In the genomic region with DNA sequence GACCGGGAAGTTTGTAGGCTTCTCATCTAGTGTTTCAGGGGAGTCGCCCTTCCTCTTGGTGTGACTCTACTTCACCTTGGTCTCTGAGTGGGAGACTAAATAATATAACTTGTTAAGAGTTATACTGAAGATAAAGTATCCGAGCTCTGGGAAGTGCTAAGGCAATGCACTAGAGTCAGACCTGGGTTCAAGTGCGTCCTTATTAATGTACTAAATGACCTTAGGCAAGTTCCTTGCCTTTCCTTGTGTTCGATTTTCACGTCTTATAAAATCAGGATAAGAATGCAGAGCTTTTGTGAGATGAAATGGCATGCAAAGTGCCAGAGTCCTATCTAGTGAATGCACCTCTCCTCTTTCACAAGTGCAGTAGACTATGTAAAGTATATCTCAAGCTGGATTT, we compare ENCODE assay signal across 9 mouse cellular contexts. TPM values are rescaled to one million over a fixed set of nuclear protein-coding genes. Genes with fewer than 3 reads are reported as not detected.
DNase-seq lines count a peak whose midpoint lies in the region; ATAC-seq lines count a peak whose summit lies in the region.
"Had no signal": no experiment of that assay in that cellular context is flagged by ENCODE, and none has a peak within 500 bp of the region (broad histone marks: within the 10 kb centered on the region; RNA-seq: fewer than 3 reads in every experiment).

No protein-coding gene starts in this region.

- no peaks in the 10 kb centered on the region for H3K36me3 ChIP-seq in heart, embryonic 14.5 days (ENCODE audit: control insufficient read depth, insufficient read depth, low read length)
- H3K36me3 ChIP-seq in embryonic facial prominence, embryonic 10.5 days (replicated peaks) = no peaks in the 10 kb centered on the region
- no peaks in the 10 kb centered on the region for H3K36me3 ChIP-seq in hindbrain, embryonic 14.5 days (replicated peaks; ENCODE audit: control insufficient read depth, insufficient read depth)
- H3K36me3 ChIP-seq in midbrain, embryonic 12.5 days = no peaks in the 10 kb centered on the region

- intact Hi-C loops in heart, postnatal 25 days (cut with DNase I) = loop anchor here (5.0 to 10.0 kb wide), 2 partner anchors 692 to 950 kb away; a partner anchor contains a TSS

- peaks cover 3 to 26% of the 10 kb centered on the region in 2 experiments; a peak in 2 of 4 replicates for H3K4me1 ChIP-seq in heart, embryonic 14.5 days (ENCODE audit: control insufficient read depth in 2 of 2, insufficient read depth in 2 of 2, low read length in 2 of 2)
- peaks cover 37% of the 10 kb centered on the region for H3K4me1 ChIP-seq in embryonic facial prominence, embryonic 10.5 days
- peaks cover 34% of the 10 kb centered on the region for H3K4me1 ChIP-seq in hindbrain, embryonic 14.5 days (replicated peaks; ENCODE audit: control insufficient read depth, insufficient read depth, low read length)
- peaks cover 35% of the 10 kb centered on the region for H3K4me1 ChIP-seq in midbrain, embryonic 12.5 days

- H3K9ac ChIP-seq in heart, embryonic 14.5 days (ENCODE audit: low read length) = peak overlapping the region; percentile 79
- peak overlapping the region; percentile 85 for H3K9ac ChIP-seq in hindbrain, embryonic 14.5 days
- 0 out of 2 replicates have a peak overlapping the region, but pooled peaks have one; percentile 20 for H3K9ac ChIP-seq in midbrain, embryonic 12.5 days (replicated peaks)

- no peaks in the 10 kb centered on the region for H3K9me3 ChIP-seq in heart, embryonic 14.5 days (ENCODE audit: control insufficient read depth, low read length)
- H3K9me3 ChIP-seq in embryonic facial prominence, embryonic 10.5 days = no peaks in the 10 kb centered on the region
- no peaks in the 10 kb centered on the region for H3K9me3 ChIP-seq in hindbrain, embryonic 14.5 days (ENCODE audit: control insufficient read depth, low read length)
- no peaks in the 10 kb centered on the region for H3K9me3 ChIP-seq in midbrain, embryonic 12.5 days

- WGBS in heart, embryonic 14.5 days = 52% methylated on average over 6 of the region's 6 CpGs
- WGBS in embryonic facial prominence, embryonic 10.5 days = 85% methylated on average over 6 of the region's 6 CpGs
- WGBS in hindbrain, embryonic 14.5 days = 78% methylated on average over 6 of the region's 6 CpGs
- 77% methylated on average over 6 of the region's 6 CpGs for WGBS in midbrain, embryonic 12.5 days

- no peak overlapping the region for H3K27ac ChIP-seq in heart, embryonic 14.5 days (replicated peaks in 1 of 2; ENCODE audit: control insufficient read depth in 1 of 2, insufficient read depth in 1 of 2, low read depth in 2 of 2, low read length in 2 of 2)
- H3K27ac ChIP-seq in embryonic facial prominence, embryonic 10.5 days (replicated peaks) = no peak overlapping the region
- no peak overlapping the region for H3K27ac ChIP-seq in hindbrain, embryonic 14.5 days
- no peak overlapping the region for H3K27ac ChIP-seq in midbrain, embryonic 12.5 days (replicated peaks)

- no peaks in the 10 kb centered on the region for H3K27me3 ChIP-seq in heart, embryonic 14.5 days (ENCODE audit: control insufficient read depth, insufficient read depth, low read length)
- H3K27me3 ChIP-seq in embryonic facial prominence, embryonic 10.5 days (replicated peaks; ENCODE audit: low read depth, poor library complexity, severe bottlenecking) = no peaks in the 10 kb centered on the region
- no peaks in the 10 kb centered on the region for H3K27me3 ChIP-seq in hindbrain, embryonic 14.5 days (ENCODE audit: control insufficient read depth, insufficient read depth, low read length)
- no peaks in the 10 kb centered on the region for H3K27me3 ChIP-seq in midbrain, embryonic 12.5 days

- no peak for ATAC-seq in heart, embryonic 14.5 days (ENCODE audit: insufficient number of reproducible peaks, insufficient read depth, low FRiP score, low read depth)
- no peak for ATAC-seq in hindbrain, embryonic 14.5 days (ENCODE audit: low FRiP score)
- no peak for ATAC-seq in midbrain, embryonic 12.5 days (ENCODE audit: low FRiP score, low read depth)

- H3K4me3 ChIP-seq in heart, embryonic 14.5 days (ENCODE audit: control insufficient read depth in 1 of 2, insufficient read depth in 1 of 2, low read depth in 1 of 2, low read length in 2 of 2) = peak overlapping the region; percentile 23 to 59; a peak in 3 of 4 replicates
- H3K4me3 ChIP-seq in embryonic facial prominence, embryonic 10.5 days = peak overlapping the region; percentile 86
- H3K4me3 ChIP-seq in hindbrain, embryonic 14.5 days (replicated peaks; ENCODE audit: low read length) = peak overlapping the region; percentile 96
- peak overlapping the region; percentile 29 for H3K4me3 ChIP-seq in midbrain, embryonic 12.5 days

- H3K4me2 ChIP-seq in heart, embryonic 14.5 days (ENCODE audit: low read length) = peak overlapping the region; percentile 72
- H3K4me2 ChIP-seq in hindbrain, embryonic 14.5 days (replicated peaks) = peak overlapping the region; percentile 63
- H3K4me2 ChIP-seq in midbrain, embryonic 12.5 days (replicated peaks) = peak overlapping the region; percentile 81

- no peak for DNase-seq in heart, postnatal 25 days (ENCODE audit: low spot score)
- DNase-seq in embryonic facial prominence, embryonic 10.5 days (ENCODE audit: low spot score) = no peak
- no peak for DNase-seq in hindbrain, embryonic 14.5 days (ENCODE audit: low spot score)
- no peak for DNase-seq in ovary, postnatal 10 days (ENCODE audit: low spot score)
- DNase-seq in thymus, postnatal 36 days = no peak
- no peak for DNase-seq in layer of hippocampus, adult 8-10 months (ENCODE audit: low spot score in 2 of 2)
- DNase-seq: thymus, postnatal 4 days had no signal

RNA-seq across cellular contexts. Expression of a gene that starts 2.8 kb away (rescaled TPM):
- 36.1 and 37.5 TPM in 2 replicates for polyA plus RNA-seq in heart, embryonic 14.5 days (2014; fragmentation: Nextera tagmentation; extraction: Ambion mirVana)
- 100 to 1,000 TPM; 135 to 137 TPM for total RNA-seq in heart, postnatal 25 days (2021)
- polyA plus RNA-seq in embryonic facial prominence, embryonic 10.5 days (2016; fragmentation: Nextera tagmentation; extraction: Ambion mirVana) = 18.5 and 23.3 TPM in 2 replicates
- 37.1 and 42.7 TPM in 2 replicates for polyA plus RNA-seq in hindbrain, embryonic 14.5 days (2014; fragmentation: Nextera tagmentation; extraction: Ambion mirVana)
- 25.5 and 27.3 TPM in 2 replicates for polyA plus RNA-seq in midbrain, embryonic 12.5 days (2016; fragmentation: Nextera tagmentation; extraction: Ambion mirVana)
- total RNA-seq in layer of hippocampus, adult 8-10 months (2022) = 10 to 100 TPM; 44.0 to 53.3 (median 45.2) TPM

RNA-seq across cellular contexts. Expression of a gene that starts 2.9 kb away (rescaled TPM):
- polyA plus RNA-seq in heart, embryonic 14.5 days (2014; fragmentation: Nextera tagmentation; extraction: Ambion mirVana) = 19.9 and 20.4 TPM in 2 replicates
- total RNA-seq in heart, postnatal 25 days (2021) = 1 to 10 TPM; 2.3 to 3.4 TPM
- 23.5 and 24.1 TPM in 2 replicates for polyA plus RNA-seq in embryonic facial prominence, embryonic 10.5 days (2016; fragmentation: Nextera tagmentation; extraction: Ambion mirVana)
- 11.8 and 12.9 TPM in 2 replicates for polyA plus RNA-seq in hindbrain, embryonic 14.5 days (2014; fragmentation: Nextera tagmentation; extraction: Ambion mirVana)
- 21.1 and 22.8 TPM in 2 replicates for polyA plus RNA-seq in midbrain, embryonic 12.5 days (2016; fragmentation: Nextera tagmentation; extraction: Ambion mirVana)
- 10 to 100 TPM in 1 of 4 experiments, 1 to 10 TPM in 3; 6.3 to 11.6 (median 9.2) TPM for total RNA-seq in layer of hippocampus, adult 8-10 months (2022)

Comparison
In these comparisons a context has a peak if more than half of its experiments do, and no peak if none do; other contexts are left out.
1. H3K4me3 ChIP-seq: peak in every context shown above with its lines; median percentile 96 in hindbrain, embryonic 14.5 days; 86 in embryonic facial prominence, embryonic 10.5 days; 41 in heart, embryonic 14.5 days; 29 in midbrain, embryonic 12.5 days.
2. H3K9ac ChIP-seq: peak in every context shown above with its lines; median percentile 85 in hindbrain, embryonic 14.5 days; 79 in heart, embryonic 14.5 days; 20 in midbrain, embryonic 12.5 days.